Mouse (Mus musculus): ENCODE results near the gene Rassf3.

Rassf3 gene

DNA sequence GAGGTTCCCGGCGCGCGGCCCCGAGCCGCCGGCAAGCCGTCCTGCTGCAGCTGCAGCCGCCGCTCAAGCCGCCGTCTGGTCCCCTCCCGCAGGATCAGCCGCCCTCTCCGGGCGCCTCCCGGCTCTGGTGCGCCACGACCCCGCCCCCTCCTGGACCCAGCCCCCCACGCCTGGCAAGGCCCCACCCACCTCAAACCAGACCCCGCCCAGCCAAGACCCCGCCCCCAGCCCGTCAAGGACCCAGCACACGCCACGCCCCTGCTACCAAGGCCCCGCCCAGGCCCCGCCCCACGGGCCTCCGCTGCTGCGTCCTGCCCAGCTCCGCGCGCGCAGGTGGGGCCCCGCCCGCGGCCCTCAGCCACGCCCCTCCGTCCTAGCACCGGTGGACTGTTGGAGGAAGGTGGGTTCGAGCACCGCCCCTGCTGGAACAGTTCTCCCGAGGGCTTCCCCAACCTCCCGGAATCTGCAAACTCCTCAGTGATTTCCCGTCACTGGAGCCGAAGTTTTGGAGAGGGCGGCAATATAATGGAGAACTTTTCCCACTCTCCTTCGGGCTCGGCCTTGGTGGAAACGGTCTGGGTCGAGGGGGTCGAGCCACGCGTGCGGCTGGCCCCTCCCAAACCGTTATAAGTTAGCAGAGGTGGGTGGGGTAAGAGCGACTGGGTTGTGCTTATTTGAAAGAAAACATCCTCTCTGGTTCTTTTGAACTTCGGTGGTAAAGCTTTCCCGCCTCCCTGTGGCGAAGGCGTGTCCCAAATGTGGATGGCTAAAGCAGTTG is at the start of gene Rassf3:
Gene Rassf3, minus strand, starts transcription at position 158 of the 778 bp plus-strand sequence.
- DNase-seq, result peak; percentile 96

DNA sequence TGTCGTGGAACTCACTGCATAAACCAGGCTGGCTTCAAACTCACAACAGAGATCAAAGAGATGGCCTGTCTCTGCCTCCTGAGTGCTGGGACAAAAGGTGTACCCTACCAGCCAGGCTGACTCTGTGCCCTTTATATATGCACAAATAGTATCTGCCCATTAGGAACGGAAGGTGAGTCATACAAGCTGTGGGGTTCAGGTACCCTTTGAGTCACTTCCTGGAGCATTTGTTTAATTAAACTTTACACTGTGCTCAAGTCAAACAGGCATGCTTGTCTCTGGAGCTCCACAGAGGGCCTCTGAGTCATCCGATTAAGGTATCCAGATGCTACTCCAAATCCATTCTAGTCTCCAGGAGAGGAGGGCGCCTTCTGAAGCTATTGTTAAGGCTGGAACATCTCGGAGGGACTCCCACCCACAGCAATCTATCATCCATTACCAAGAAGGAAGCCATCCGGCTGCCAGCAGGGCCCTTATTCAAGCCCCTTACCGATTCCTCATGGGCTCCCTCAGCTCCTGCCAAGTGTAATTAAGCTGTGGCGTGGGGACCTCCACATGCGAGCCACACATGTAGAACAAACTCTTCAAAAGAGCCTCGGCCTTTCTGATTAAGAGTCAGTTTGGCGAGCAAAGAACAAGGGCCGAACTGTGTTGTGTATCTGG is 44.9 kb upstream of the Rassf3 start:
- DNase-seq, result no peak

DNA sequence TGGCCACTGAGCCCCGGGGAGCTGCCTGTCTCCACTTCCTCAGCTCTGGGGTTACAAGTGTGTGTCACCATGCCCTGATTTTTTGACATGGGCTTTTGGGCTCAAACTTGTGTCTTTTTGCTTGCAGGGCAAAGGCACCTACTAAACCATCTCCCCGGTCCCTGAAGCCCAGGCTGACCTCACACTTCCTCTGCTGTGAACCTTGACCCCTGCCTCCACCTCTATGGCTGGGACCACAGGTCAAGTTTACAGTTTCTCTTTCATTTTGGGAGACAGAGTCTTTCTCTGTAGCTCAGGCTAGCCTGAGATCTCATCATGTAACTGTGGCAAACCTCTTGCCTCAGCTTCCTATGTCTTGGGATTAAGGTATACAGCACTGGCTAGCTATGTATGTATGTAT is 43.6 kb upstream of the Rassf3 start:
- no peak for DNase-seq

DNA sequence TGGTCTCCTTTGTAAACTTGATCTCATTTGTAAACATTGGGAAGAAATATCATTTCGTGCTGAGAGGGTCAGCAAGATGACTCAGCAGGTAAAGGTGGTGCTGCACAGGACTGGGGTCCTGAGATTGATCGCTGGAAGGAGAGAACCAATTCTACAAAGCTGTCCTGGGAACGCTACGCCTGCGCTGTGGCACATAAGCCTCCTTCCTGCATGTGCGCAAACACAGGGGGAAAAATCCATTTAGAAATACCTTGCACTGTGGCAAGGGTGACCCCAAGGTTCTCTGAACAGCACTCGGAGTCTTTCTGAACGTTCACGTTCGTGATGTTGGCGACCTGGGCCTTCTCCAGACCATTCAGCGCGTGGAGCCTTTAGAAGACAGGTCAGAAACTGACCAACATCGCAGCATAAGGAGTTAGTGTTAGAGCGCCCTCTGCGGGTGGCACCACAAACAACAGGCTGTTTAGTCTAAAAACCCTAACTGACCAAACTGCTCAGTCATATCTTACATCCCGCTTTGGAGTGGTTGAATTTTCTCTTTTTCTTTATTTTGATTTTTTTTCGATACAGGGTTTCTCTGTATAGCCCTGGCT is 40.0 kb upstream of the Rassf3 start:
- peak; percentile 91 for DNase-seq

DNA sequence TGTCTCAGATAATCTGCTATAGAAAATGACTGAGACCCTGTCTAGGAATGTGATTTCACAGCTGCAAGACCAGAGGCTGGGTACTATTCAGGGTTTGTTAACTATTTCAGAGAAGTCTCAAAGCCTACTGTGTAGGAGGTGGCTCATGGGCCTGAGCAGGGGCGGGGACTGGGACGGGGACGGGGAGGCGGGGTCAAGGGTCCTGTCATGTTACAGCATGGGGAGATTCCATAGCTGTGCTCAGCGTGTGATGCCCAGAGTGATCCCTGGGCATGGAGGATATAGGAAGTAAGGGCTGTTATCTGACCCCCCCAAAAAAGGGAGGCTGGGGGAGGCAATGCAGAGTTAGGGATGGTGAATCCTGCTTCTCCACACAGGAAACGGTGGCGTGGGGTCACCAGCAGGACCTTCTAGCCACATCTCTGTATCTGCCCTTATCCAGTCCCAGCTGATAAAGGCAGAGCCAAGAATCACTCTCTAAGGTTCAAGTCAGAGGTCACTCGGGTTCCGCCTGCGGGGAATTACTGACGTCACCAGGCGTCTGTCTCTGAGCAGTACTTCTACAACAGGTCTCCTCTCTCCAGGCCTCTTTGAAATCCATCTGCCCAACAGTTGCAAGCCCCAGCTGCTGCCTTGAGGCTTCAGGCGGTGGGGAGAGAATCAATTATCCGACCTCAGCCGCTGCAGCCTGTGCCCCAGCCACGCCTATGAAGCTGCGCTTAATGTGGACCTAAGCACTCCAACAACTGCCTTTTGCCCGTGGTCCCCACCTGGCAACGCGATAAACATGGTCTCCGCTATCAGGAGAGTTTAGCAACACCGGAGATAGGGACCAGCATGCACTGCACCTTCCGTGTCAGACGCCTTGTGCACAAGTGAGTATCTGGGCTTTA is 33.9 kb upstream of the Rassf3 start:
- DNase-seq, result peak; percentile 64

DNA sequence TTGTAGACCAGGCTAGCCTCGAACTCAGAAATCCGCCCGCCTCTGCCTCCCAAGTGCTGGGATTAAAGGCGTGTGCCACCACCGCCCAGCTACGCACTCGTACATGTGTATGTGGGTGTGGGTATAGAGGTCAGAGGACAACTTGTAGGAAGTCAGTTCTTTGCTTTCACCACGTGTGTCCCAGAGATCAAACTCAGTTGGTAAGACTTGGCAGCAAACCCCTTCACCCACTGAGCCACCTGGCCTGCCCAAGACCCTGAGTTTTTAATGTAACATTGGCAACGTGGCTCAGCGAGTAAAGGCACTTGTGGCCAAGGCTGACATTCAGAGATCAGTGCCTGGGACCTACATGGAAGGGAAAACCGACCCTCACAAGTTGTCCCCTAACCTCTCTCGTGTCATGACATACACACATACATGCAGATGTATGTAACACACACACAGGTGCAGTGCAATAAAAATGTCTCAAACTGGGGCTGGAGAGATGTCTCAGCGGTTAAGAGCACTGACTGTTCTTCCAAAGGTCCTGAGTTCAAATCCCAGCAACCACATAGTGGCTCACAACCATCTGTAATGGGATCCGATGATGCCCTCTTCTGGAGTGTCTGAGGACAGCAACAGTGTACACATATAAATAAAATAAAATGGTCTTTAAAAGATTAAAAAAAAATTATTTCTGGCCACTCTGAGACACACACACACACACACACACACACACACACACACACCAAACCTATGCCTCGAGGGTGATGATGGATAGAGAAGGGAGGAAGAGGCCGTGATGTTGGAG is 31.8 kb upstream of the Rassf3 start:
- no peak for DNase-seq

DNA sequence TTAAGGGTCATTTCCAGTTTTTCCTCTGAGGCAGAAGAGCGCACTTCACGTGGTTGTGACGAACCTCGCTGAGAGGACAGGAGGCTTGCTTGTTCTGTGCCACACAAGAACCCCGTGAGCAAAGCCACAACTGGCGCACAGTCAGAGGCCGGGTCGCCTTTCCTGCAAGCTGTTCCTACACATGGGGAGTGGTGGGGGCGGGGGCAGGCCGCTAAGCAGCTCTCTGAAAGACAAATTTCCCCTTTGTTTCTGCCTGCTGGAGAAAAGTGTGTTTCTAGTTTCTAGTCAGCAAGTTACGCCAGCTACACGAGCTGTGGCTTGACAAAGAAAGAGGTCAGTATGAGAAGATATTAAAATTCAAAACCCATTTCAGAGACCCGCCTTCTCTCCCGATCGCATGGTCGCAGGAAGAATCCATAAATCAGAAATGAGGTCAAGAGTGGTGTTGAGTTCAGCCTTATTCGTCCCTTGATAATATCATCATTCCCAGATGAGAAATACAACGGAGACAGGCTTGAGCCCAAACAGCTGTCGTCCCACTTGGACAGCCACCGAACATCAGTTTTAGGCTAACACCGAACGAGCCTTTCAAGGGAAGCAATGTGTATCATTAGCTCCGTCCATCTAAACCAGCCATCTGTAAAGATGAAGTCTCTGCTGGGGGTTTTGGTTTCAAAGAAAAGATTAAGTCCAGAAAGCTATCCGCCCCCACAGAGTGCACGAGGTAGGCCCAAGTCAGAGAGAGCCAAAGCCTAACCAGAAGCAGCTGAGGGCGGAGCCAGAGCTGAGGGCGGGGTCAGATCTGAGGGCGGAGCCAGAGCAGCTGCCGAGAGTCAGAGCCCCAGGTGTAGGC is 30.8 kb upstream of the Rassf3 start:
- DNase-seq, result peak; percentile 76

DNA sequence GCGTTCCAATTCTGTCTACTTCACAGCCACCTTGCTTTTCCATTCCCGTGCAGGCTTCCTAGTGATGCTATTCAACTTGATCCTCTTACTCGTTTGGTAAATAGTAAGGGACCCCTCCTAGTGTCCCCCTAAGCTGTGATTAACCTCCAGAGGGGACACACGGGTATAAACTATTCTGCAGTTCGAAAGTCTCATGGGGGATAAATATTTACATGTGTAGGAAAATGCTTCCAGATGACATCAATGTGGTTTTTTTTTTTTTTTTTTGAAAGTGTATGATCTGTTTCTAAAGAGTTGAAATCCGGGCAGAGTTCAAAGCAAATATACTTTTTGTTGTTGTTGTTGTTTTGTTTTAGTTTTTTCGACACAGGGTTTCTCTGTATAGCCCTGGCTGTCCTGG is 29.8 kb upstream of the Rassf3 start:
- no peak for DNase-seq

DNA sequence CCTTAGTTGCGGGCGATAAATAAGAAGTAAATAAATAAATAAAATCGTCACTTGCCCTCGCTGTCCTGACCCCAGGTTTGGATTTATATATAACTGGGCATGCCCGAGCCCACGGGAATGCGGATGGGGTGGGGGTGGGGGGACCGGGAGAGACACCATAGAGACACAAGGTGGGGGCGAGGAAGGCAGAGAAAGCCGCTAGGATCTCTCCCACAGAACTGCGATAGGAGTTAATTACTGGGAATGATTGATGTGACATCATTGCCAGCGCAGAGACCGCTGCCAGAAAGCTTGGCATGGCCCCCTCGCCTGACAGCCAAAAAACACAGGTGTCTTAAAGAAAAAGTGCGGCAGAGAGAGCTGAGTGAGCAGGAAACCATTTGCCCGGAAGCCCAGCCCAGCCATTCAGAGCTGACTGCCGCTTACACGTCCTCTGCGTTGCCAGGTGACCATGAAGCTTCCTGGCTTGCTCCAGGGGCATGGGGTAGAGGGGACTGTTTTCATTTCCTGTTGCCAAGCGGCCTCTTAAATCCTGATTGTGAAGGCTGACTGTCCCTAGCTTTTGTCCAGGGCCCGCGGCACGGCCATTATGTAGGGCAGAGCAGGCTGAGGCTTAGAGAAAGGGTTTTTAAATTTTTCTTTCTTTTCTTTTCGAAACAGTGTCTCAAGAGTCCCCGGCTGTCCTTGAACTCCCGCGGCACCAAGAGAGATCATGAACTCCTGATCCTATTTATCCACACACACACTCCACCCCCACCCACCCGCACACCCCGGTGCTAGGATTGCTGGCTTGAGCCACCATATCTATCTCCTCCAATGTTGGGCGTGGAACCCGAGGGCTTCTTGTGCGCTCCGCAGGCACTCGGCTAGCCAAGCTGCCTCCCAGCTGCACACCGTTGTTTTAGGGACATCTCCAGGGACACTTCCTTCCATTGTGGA is 29.1 kb upstream of the Rassf3 start:
- peak; percentile 75 for DNase-seq

DNA sequence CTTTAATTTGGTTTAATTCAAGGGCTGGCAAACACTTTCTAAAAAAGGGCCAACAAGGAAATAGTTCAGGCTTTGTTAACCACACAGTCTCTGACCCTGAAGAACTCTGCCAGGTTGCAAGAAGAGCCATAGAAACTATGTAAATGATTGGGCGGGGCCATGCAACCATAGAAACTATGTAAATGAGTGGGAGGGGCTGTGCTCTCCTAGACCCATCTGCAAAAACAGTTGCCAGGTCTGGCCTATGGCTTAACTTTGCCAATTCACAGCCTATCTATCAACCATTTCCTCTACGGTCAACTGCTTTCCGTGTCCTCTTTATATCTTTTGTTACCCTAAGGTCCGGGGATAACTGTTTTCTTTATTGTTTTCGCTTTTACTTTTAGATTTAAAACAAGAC is 25.0 kb upstream of the Rassf3 start:
- DNase-seq, result no peak

DNA sequence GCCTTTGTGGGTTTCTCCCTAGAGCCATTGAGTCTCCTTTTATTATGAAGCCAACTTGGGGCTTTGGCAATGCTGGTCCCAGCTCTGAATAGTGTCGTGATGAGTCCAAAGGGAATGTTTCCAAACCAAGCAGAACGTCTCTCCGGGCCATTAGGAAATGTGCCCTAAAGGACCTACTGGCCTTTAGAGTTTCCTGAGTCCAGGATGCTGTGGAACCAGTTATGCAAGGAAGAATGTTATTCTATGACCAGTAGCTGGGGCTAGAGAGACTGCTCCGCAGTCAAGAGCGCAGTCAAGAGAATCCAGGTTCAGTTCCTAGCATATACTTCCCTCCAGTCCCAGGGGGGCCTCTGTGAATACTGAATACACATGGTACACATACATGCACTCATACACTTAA is 23.9 kb upstream of the Rassf3 start:
- DNase-seq, result peak; percentile 73

DNA sequence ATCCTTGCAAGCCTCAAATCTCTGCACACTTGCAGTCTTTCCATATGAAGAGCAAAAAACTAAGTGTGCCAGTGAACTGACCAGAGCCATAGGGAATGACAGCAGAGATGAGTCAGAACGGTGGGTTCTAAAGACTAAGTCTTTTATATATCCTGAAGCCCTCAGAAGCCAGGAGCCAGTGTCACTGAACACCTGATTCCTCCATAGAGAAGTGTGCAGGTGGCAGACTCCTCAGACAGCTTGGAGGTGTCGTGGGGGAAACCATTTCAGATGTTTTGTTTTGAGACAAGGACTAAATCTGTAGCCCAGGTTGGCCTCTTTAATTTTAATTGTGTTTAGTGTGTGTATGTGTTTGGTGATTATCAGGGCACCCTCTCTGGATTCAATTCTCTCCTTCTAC is 22.9 kb upstream of the Rassf3 start:
- DNase-seq, result no peak

DNA sequence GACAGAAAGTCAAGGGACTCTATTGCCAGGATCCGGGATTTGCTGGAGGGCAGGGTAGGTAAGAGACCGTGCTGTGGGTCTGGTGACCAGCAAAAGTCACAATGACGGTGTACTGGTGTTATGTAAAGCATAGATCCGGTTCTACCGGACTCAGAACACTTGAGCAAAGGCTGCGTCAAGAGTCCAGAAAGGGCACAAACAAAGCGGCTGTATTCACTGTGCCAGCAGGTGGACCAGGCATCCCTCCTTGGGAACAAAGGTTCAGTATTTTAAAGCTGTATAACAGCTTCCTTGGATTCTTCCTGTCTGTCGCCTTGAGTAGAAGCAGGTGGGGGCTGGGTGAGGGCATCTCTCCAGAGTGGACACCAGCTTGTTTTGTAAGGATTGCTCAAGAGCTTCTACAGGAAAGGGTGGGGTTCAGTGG is 22.3 kb upstream of the Rassf3 start:
- peak; percentile 86 for DNase-seq

DNA sequence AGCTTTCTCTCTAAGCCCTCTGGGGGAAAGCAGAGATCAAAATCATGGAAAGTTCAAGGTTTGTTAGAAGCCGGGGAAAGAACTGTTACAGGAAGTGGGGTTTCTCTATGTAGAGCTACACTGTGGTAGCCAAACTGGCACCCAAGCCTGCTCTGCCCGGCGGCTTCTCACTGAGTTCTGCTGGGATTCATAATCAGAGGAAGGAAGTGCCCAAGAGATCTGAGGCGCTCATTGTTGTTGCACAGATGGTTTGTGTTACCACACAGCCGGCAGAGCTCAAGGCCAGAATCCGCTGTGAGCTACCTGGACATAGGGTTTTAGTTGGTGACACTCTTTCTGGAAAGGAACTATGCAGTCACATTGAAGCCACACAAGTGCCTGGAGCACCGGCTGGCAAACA is 21.8 kb upstream of the Rassf3 start:
- DNase-seq, result no peak

DNA sequence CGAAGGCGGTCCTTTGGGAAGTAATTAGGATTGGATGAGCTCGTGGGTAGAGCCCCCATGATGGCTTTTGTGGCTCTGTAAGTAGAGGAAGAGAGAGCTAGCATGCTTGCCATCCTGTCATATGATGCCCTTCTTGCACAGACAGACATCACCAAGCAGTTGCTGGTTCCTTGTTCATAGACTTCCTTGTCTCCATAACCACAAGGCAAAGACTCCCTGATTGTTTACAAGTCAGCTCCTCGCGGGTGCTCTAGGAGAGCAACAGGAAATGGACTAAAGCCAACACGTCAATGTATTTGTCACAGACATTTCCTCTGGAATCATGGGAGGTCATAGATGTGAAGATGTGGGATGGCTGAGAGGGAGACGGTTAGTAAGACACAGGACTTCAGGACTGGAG is 20.5 kb upstream of the Rassf3 start:
- peak; percentile 64 for DNase-seq

DNA sequence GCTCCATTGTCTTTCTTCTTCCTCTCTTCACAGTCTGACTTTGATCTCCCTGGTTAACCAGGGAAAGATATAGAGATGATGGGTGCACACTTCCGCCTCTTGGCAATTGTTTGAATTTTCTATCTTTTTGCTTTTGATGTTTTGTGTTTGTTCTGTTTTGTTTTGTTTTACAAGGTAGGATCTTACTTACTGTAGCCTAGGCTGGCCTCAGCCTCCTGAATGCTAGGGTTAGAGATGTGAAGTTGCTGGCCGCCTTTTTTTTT is 17.9 kb upstream of the Rassf3 start:
- no peak for DNase-seq

DNA sequence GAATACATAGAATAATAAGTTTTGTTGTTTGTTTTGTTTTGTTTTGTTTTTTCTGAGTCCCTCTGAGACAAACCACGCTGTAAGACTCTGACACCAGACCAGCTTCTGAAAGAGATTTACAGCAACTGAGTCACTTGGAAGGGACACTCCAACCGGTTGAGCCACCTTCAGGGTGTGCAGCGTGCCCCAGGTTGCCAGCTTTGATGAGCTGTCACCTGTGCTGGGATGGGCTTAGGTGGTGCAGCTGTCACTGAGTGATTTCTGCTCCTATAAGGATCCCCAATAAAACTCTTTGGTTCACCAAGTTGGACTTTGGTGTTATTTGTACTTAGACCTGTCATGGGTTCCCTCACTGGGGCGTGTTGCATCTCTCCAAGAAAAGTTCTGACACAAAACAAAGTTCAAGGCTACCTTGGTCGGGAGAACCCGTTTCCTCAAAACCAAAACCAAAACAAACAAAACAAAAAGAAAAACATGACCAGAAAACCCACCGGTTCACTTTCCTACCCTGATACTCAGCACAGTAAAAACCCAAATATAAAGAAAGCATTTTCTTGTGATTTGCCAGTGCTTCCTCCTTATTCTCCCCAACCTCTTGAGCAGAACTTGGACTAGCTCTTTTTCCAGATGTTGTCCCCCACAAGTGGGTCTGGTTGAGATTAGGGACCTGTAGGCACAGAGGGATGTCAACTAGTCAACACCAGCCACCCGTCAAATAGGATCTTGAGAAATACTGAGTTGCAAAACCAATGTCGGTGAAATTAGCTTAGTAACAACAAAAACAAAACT is 17.4 kb upstream of the Rassf3 start:
- DNase-seq, result peak; percentile 75

DNA sequence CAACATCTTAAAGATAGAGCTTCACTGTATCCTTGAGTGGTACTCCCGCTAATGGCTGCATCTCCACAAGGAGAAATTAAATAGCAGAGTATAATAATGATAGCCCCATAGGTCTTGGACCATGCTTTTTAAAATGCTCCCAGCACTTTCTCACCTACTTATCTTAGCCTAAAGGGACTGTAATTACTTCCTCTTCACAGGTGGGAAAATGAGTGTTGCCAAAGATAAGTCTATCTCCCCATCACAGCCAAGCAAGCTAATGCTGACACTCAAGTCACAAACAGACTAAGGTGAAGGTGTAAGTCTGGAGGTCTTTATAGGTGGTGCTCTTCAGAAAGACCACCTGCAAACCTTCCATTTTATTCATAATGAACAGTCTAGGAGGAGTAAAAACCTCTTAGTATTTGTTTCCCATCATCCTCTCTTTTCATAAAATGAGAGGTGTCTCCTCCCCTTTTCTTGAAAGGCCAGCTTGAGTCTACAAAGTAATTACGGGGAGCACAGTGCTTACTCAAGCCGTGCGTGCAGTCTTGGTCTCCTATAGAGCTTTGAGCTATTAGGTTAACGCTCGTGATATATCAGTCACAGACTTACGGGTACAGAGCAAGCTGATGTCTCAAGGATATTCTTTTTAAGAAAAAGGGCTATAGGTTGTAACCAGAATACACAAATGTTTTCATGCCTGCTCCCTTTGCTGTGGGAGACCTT is 16.6 kb upstream of the Rassf3 start:
- no peak for DNase-seq

DNA sequence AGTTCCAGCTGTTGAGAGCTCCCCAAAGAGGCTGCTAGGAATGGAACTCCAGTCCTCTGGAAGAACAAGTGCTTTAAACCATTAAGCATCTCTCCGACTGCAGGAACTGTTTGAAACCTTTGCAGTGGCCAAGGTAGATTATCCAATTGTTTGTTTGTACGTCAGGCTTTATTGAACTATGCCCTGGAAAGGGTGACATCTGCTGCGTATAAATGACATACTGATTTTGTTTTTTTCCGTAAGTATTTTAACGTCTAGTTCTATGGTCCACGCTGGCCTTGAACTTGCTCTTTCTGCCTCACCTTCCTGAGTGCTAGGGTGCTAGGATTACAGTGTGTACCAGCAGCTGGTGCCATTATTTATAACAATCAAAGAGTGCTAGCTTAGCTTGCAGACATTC is 13.8 kb upstream of the Rassf3 start:
- no peak for DNase-seq
